In the genomic region with DNA sequence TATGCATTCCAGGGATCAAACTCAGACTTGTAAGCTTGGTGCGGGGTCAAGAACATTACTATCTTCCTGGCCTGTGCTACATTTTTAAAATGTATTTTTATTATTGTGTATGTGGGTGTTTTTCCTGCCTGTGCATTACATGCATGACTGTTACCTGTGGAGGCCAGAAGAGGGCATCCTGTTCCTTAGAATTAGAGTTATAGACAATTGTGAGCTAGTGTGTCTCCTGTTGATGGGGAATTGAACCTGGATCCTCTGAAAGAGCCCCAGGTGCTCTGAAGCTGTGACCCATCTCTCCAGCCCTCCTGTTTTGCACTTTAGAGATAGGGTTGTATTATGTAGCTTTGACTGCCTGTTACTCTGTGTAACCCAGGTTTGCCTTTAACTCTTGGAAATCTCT, we compare ENCODE assay signal across 8 mouse cellular contexts. TPM values are rescaled to one million over a fixed set of nuclear protein-coding genes. Genes with fewer than 3 reads are reported as not detected.
DNase-seq lines count a peak whose midpoint lies in the region; ATAC-seq and TF ChIP-seq lines count a peak whose summit lies in the region.

No protein-coding gene starts in this region.

- peaks cover 65% of the 10 kb centered on the region for H3K36me3 ChIP-seq in G1E (replicated peaks)
- peaks cover 9% of the 10 kb centered on the region; the same call in 1 of the 2 replicates for H3K36me3 ChIP-seq in hindbrain, embryonic 16.5 days (ENCODE audit: control insufficient read depth, insufficient read depth, low read length)
- 0 out of 2 replicates have a peak, but pooled peaks cover 3% of the 10 kb centered on the region for H3K36me3 ChIP-seq in midbrain, embryonic 15.5 days (replicated peaks)

- no peak overlapping the region for H3K4me2 ChIP-seq in hindbrain, embryonic 16.5 days (ENCODE audit: low read length)
- no peak overlapping the region for H3K4me2 ChIP-seq in midbrain, embryonic 15.5 days

- no peaks in the 10 kb centered on the region for H3K9me3 ChIP-seq in G1E (replicated peaks)
- no peaks in the 10 kb centered on the region for H3K9me3 ChIP-seq in hindbrain, embryonic 16.5 days (ENCODE audit: control insufficient read depth, low read length)
- no peaks in the 10 kb centered on the region for H3K9me3 ChIP-seq in midbrain, embryonic 15.5 days

- TF ChIP-seq CTCF in layer of hippocampus, adult 2 months (conservative IDR thresholded peaks at IDR 0.05), result peak; percentile 86
- no peak for TF ChIP-seq CTCF in G1E (IDR thresholded peaks at IDR 0.05; ENCODE audit: low read depth, low read length)

- H3K27ac ChIP-seq in layer of hippocampus, adult 2 months, result no peak overlapping the region
- H3K27ac ChIP-seq in hindbrain, embryonic 16.5 days (ENCODE audit: low read depth, low read length), result no peak overlapping the region
- no peak overlapping the region for H3K27ac ChIP-seq in midbrain, embryonic 15.5 days

- no peak overlapping the region for H3K9ac ChIP-seq in hindbrain, embryonic 16.5 days (ENCODE audit: low read depth, low read length)
- H3K9ac ChIP-seq in midbrain, embryonic 15.5 days, result no peak overlapping the region

- H3K27me3 ChIP-seq in G1E (ENCODE audit: insufficient read depth, low read length), result no peaks in the 10 kb centered on the region
- no peaks in the 10 kb centered on the region for H3K27me3 ChIP-seq in hindbrain, embryonic 16.5 days (replicated peaks; ENCODE audit: control insufficient read depth, insufficient read depth, low read length)
- no peaks in the 10 kb centered on the region for H3K27me3 ChIP-seq in midbrain, embryonic 15.5 days (replicated peaks)

- ATAC-seq in G1E (ENCODE audit: extremely low read depth, insufficient number of reproducible peaks, low FRiP score, poor library complexity, severe bottlenecking), result peak; percentile 22; the same call in 1 of the 2 replicates
- ATAC-seq in hindbrain, embryonic 16.5 days, result peak; percentile 69
- peak; percentile 56; the same call in 1 of the 2 replicates for ATAC-seq in midbrain, embryonic 15.5 days (replicated peaks)

- H3K4me3 ChIP-seq in layer of hippocampus, adult 2 months, result no peak overlapping the region
- H3K4me3 ChIP-seq in G1E (ENCODE audit: low read depth, low read length), result no peak overlapping the region
- H3K4me3 ChIP-seq in hindbrain, embryonic 16.5 days (ENCODE audit: low read length), result no peak overlapping the region
- H3K4me3 ChIP-seq in midbrain, embryonic 15.5 days, result no peak overlapping the region

- WGBS in hindbrain, embryonic 16.5 days, result 96% methylated on average over 1 of the region's 1 CpGs
- WGBS in midbrain, embryonic 15.5 days, result 93% methylated on average over 1 of the region's 1 CpGs

- peaks cover 9% of the 10 kb centered on the region; the same call in 1 of the 2 replicates for H3K4me1 ChIP-seq in G1E (ENCODE audit: insufficient read depth, low read depth, low read length)
- H3K4me1 ChIP-seq in hindbrain, embryonic 16.5 days (ENCODE audit: control insufficient read depth, insufficient read depth, low read depth, low read length), result no peaks in the 10 kb centered on the region; the same call in none of the 2 replicates
- H3K4me1 ChIP-seq in midbrain, embryonic 15.5 days, result peaks cover 7% of the 10 kb centered on the region; the same call in 1 of the 2 replicates

- peak in 1 of 2 experiments; percentile 53 for DNase-seq in layer of hippocampus, adult 2 months (ENCODE audit: low spot score in 2 of 2)
- no peak for DNase-seq in layer of hippocampus, postnatal 25 days (ENCODE audit: extremely low spot score in 1 of 2, low spot score in 1 of 2)
- no peak for DNase-seq in G1E (ENCODE audit: low spot score)
- DNase-seq in cerebellum, adult 11-12 months, result peak; percentile 45
- DNase-seq in urinary bladder, postnatal 10 days (ENCODE audit: low spot score), result no peak
- no peak for DNase-seq in urinary bladder, adult 18-20 months (ENCODE audit: low spot score in 2 of 2)

RNA-seq across cellular contexts. Expression of a gene that starts 14.1 kb away (rescaled TPM):
- 100 to 1,000 TPM; 114 to 116 TPM for total RNA-seq in layer of hippocampus, adult 2 months (2021)
- 100 to 1,000 TPM; 107 to 115 TPM for total RNA-seq in layer of hippocampus, postnatal 25 days (2021)
- total RNA-seq in G1E (2014; fragmentation: Nextera tagmentation), result 82.2 and 116 TPM in 2 replicates
- total RNA-seq in G1E (2017), result 120 and 124 TPM in 2 replicates
- 47.8 and 60.1 TPM in 2 replicates for polyA plus RNA-seq in G1E (2012)
- polyA plus RNA-seq in hindbrain, embryonic 16.5 days (2015; fragmentation: Nextera tagmentation; extraction: Ambion mirVana), result 86.6 and 91.6 TPM in 2 replicates
- 93.0 and 94.7 TPM in 2 replicates for polyA plus RNA-seq in midbrain, embryonic 15.5 days (2015; fragmentation: Nextera tagmentation; extraction: Ambion mirVana)

RNA-seq across cellular contexts. Expression of a gene that starts 35.5 kb away (rescaled TPM):
- total RNA-seq in layer of hippocampus, adult 2 months (2021), result 10 to 100 TPM; 84.9 to 88.3 TPM
- 100 to 1,000 TPM in 1 of 2 experiments, 10 to 100 TPM in 1; 99.8 to 101 TPM for total RNA-seq in layer of hippocampus, postnatal 25 days (2021)
- total RNA-seq in G1E (2014; fragmentation: Nextera tagmentation) (47.6 and 55.4 TPM in 2 replicates), G1E (2017) (51.8 and 54.2 TPM in 2 replicates)
- 12.5 and 24.9 TPM in 2 replicates for polyA plus RNA-seq in G1E (2012)
- polyA plus RNA-seq in hindbrain, embryonic 16.5 days (2015; fragmentation: Nextera tagmentation; extraction: Ambion mirVana), result 169 and 173 TPM in 2 replicates
- polyA plus RNA-seq in midbrain, embryonic 15.5 days (2015; fragmentation: Nextera tagmentation; extraction: Ambion mirVana), result 165 and 168 TPM in 2 replicates

RNA-seq across cellular contexts. Expression of a gene that starts 44.6 kb away (rescaled TPM):
- total RNA-seq in layer of hippocampus, adult 2 months (2021), result 100 to 1,000 TPM; 421 to 428 TPM
- 100 to 1,000 TPM; 395 to 445 TPM for total RNA-seq in layer of hippocampus, postnatal 25 days (2021)
- total RNA-seq in G1E (2014; fragmentation: Nextera tagmentation) (5.9 and 7.4 TPM in 2 replicates), G1E (2017) (9.4 and 10.4 TPM in 2 replicates)
- polyA plus RNA-seq in G1E (2012), result 3.2 and 4.0 TPM in 2 replicates
- polyA plus RNA-seq in hindbrain, embryonic 16.5 days (2015; fragmentation: Nextera tagmentation; extraction: Ambion mirVana), result 538 and 563 TPM in 2 replicates
- polyA plus RNA-seq in midbrain, embryonic 15.5 days (2015; fragmentation: Nextera tagmentation; extraction: Ambion mirVana), result 437 and 473 TPM in 2 replicates

RNA-seq across cellular contexts. Expression of a gene that starts 57.7 kb away (rescaled TPM):
- total RNA-seq in layer of hippocampus, adult 2 months (2021), result under 1 TPM; 0.37 to 0.51 TPM
- under 1 TPM; 0.49 to 0.52 TPM for total RNA-seq in layer of hippocampus, postnatal 25 days (2021)
- total RNA-seq in G1E (2014; fragmentation: Nextera tagmentation) (not detected in 2 replicates), G1E (2017) (0.12 TPM in 1 of 2 replicates, not detected in the other)
- polyA plus RNA-seq in G1E (2012), result not detected in 2 replicates
- polyA plus RNA-seq in hindbrain, embryonic 16.5 days (2015; fragmentation: Nextera tagmentation; extraction: Ambion mirVana), result 1.5 and 5.5 TPM in 2 replicates
- 1.7 and 2.7 TPM in 2 replicates for polyA plus RNA-seq in midbrain, embryonic 15.5 days (2015; fragmentation: Nextera tagmentation; extraction: Ambion mirVana)

Comparison
In these comparisons a context has a peak if more than half of its experiments do, and no peak if none do; other contexts are left out.
1. RNA of a gene that starts 44.6 kb away (total RNA-seq): 395 to 445 TPM in layer of hippocampus, postnatal 25 days and 421 to 428 TPM in layer of hippocampus, adult 2 months; 5.9 to 10.4 TPM in G1E; every median in the first group is over 10 times any median in the second.
2. Peak in every context shown above with its lines, with median percentiles within 50 percentile points of each other: ATAC-seq.